Mouse (Mus musculus): Measurements from ENCODE around the gene Pld2.

The Pld2 gene

GRCm38 (mm10) chr11:70539423-70539822 lies 441 bp upstream of the Pld2 start:
- H3K36me3 ChIP-seq (ENCODE audit: insufficient read depth, low read length), result no peaks in the 10 kb centered on the region
- H3K4me3 ChIP-seq (replicated peaks; ENCODE audit: low read length), result peak overlapping the region; percentile 87
- peaks cover 56% of the 10 kb centered on the region for H3K27me3 ChIP-seq (ENCODE audit: insufficient read depth, low read length)
- H3K9me3 ChIP-seq (ENCODE audit: low read length), result no peaks in the 10 kb centered on the region
- H3K4me1 ChIP-seq (replicated peaks; ENCODE audit: low read depth, low read length), result peaks cover 14% of the 10 kb centered on the region
- TF ChIP-seq NANOG (IDR thresholded peaks at IDR 0.05; ENCODE audit: borderline replicate concordance, low read length) (no peak), CTCF (conservative IDR thresholded peaks at IDR 0.05; ENCODE audit: low read length) (no peak), POU5F1 (IDR thresholded peaks at IDR 0.05; ENCODE audit: borderline replicate concordance, low read length) (no peak)

GRCm38 (mm10) chr11:70540928-70541327 lies 1.1 kb downstream of the Pld2 start:
- no peaks in the 10 kb centered on the region for H3K36me3 ChIP-seq (ENCODE audit: insufficient read depth, low read length)
- no peak for TF ChIP-seq CTCF (conservative IDR thresholded peaks at IDR 0.05; ENCODE audit: low read length)
- TF ChIP-seq POU5F1 (IDR thresholded peaks at IDR 0.05; ENCODE audit: borderline replicate concordance, low read length), result no peak
- TF ChIP-seq NANOG (IDR thresholded peaks at IDR 0.05; ENCODE audit: borderline replicate concordance, low read length), result no peak
- H3K4me1 ChIP-seq (replicated peaks; ENCODE audit: low read depth, low read length), result peaks cover 14% of the 10 kb centered on the region
- no peaks in the 10 kb centered on the region for H3K9me3 ChIP-seq (ENCODE audit: low read length)
- H3K27me3 ChIP-seq (ENCODE audit: insufficient read depth, low read length), result peaks cover 56% of the 10 kb centered on the region
- peak overlapping the region; percentile 87 for H3K4me3 ChIP-seq (replicated peaks; ENCODE audit: low read length)

GRCm38 (mm10) chr11:70541415-70541814 lies 1.6 kb downstream of the Pld2 start:
- Histone ChIP-seq H3K9me3 (ENCODE audit: low read length) (no peaks in the 10 kb centered on the region), H3K4me3 (replicated peaks; ENCODE audit: low read length) (no peak overlapping the region), H3K27me3 (ENCODE audit: insufficient read depth, low read length) (peaks cover 56% of the 10 kb centered on the region), H3K36me3 (ENCODE audit: insufficient read depth, low read length) (no peaks in the 10 kb centered on the region), H3K4me1 (replicated peaks; ENCODE audit: low read depth, low read length) (peaks cover 14% of the 10 kb centered on the region)
- TF ChIP-seq CTCF (conservative IDR thresholded peaks at IDR 0.05; ENCODE audit: low read length) (no peak), NANOG (IDR thresholded peaks at IDR 0.05; ENCODE audit: borderline replicate concordance, low read length) (no peak)

GRCm38 (mm10) chr11:70544496-70544895 lies 4.6 kb downstream of the Pld2 start:
- H3K27me3 ChIP-seq (ENCODE audit: insufficient read depth, low read length), result peaks cover 41% of the 10 kb centered on the region
- H3K9me3 ChIP-seq (ENCODE audit: low read length), result no peaks in the 10 kb centered on the region
- no peak overlapping the region for H3K4me3 ChIP-seq (replicated peaks; ENCODE audit: low read length)
- no peaks in the 10 kb centered on the region for H3K36me3 ChIP-seq (ENCODE audit: insufficient read depth, low read length)
- TF ChIP-seq NANOG (IDR thresholded peaks at IDR 0.05; ENCODE audit: borderline replicate concordance, low read length) (no peak), POU5F1 (IDR thresholded peaks at IDR 0.05; ENCODE audit: borderline replicate concordance, low read length) (no peak), CTCF (conservative IDR thresholded peaks at IDR 0.05; ENCODE audit: low read length) (no peak)
- H3K4me1 ChIP-seq (replicated peaks; ENCODE audit: low read depth, low read length), result peaks cover 21% of the 10 kb centered on the region

GRCm38 (mm10) chr11:70551526-70551925 lies 11.7 kb downstream of the Pld2 start:
- no peaks in the 10 kb centered on the region for H3K9me3 ChIP-seq (ENCODE audit: low read length)
- H3K4me1 ChIP-seq (replicated peaks; ENCODE audit: low read depth, low read length), result peaks cover 38% of the 10 kb centered on the region
- H3K36me3 ChIP-seq (ENCODE audit: insufficient read depth, low read length), result no peaks in the 10 kb centered on the region
- TF ChIP-seq POU5F1 (IDR thresholded peaks at IDR 0.05; ENCODE audit: borderline replicate concordance, low read length) (no peak), CTCF (conservative IDR thresholded peaks at IDR 0.05; ENCODE audit: low read length) (no peak), NANOG (IDR thresholded peaks at IDR 0.05; ENCODE audit: borderline replicate concordance, low read length) (no peak)
- H3K27me3 ChIP-seq (ENCODE audit: insufficient read depth, low read length), result peaks cover 38% of the 10 kb centered on the region
- H3K4me3 ChIP-seq (replicated peaks; ENCODE audit: low read length), result no peak overlapping the region

- no peak for TF ChIP-seq CTCF (conservative IDR thresholded peaks at IDR 0.05; ENCODE audit: low read length)
- TF ChIP-seq NANOG (IDR thresholded peaks at IDR 0.05; ENCODE audit: borderline replicate concordance, low read length), result no peak
- no peak for TF ChIP-seq POU5F1 (IDR thresholded peaks at IDR 0.05; ENCODE audit: borderline replicate concordance, low read length)
Observed at GRCm38 (mm10) chr11:70553940-70554339, 14.1 kb downstream of the Pld2 start.

GRCm38 (mm10) chr11:70557545-70557944 lies 17.7 kb downstream of the Pld2 start:
- no peak for TF ChIP-seq NANOG (IDR thresholded peaks at IDR 0.05; ENCODE audit: borderline replicate concordance, low read length)
- peak; percentile 27 for TF ChIP-seq CTCF (conservative IDR thresholded peaks at IDR 0.05; ENCODE audit: low read length)
- H3K27me3 ChIP-seq (ENCODE audit: insufficient read depth, low read length), result peaks cover 27% of the 10 kb centered on the region
- H3K36me3 ChIP-seq (ENCODE audit: insufficient read depth, low read length), result no peaks in the 10 kb centered on the region
- no peaks in the 10 kb centered on the region for H3K9me3 ChIP-seq (ENCODE audit: low read length)
- no peak overlapping the region for H3K4me3 ChIP-seq (replicated peaks; ENCODE audit: low read length)
- H3K4me1 ChIP-seq (replicated peaks; ENCODE audit: low read depth, low read length), result peaks cover 38% of the 10 kb centered on the region

More at GRCm38 (mm10) chr11:70553940-70554339, 14.1 kb downstream of the Pld2 start:
- Histone ChIP-seq H3K36me3 (ENCODE audit: insufficient read depth, low read length) (no peaks in the 10 kb centered on the region), H3K4me3 (replicated peaks; ENCODE audit: low read length) (no peak overlapping the region), H3K27me3 (ENCODE audit: insufficient read depth, low read length) (peaks cover 38% of the 10 kb centered on the region), H3K9me3 (ENCODE audit: low read length) (no peaks in the 10 kb centered on the region), H3K4me1 (replicated peaks; ENCODE audit: low read depth, low read length) (peaks cover 30% of the 10 kb centered on the region)

- TF ChIP-seq NANOG (IDR thresholded peaks at IDR 0.05; ENCODE audit: borderline replicate concordance, low read length), result no peak
- no peak for TF ChIP-seq POU5F1 (IDR thresholded peaks at IDR 0.05; ENCODE audit: borderline replicate concordance, low read length)
- no peak for TF ChIP-seq CTCF (conservative IDR thresholded peaks at IDR 0.05; ENCODE audit: low read length)
- peak overlapping the region; percentile 93 for H3K4me3 ChIP-seq (replicated peaks; ENCODE audit: low read length)
Observed at GRCm38 (mm10) chr11:70561937-70562286, 22.0 kb downstream of the Pld2 start.

GRCm38 (mm10) chr11:70562287-70562994 lies 22.6 kb downstream of the Pld2 start, which contains the start of gene Mink1:
TSS of gene Mink1 (plus strand) at chr11:70562881.
- H3K9me3 ChIP-seq (ENCODE audit: low read length), result no peaks in the 10 kb centered on the region
- H3K36me3 ChIP-seq (ENCODE audit: insufficient read depth, low read length), result peaks cover 6% of the 10 kb centered on the region
- peak within 1 kb of the TSS; percentile 93 for H3K4me3 ChIP-seq (replicated peaks; ENCODE audit: low read length)
- TF ChIP-seq CTCF (conservative IDR thresholded peaks at IDR 0.05; ENCODE audit: low read length) (no peak), POU5F1 (IDR thresholded peaks at IDR 0.05; ENCODE audit: borderline replicate concordance, low read length) (no peak), NANOG (IDR thresholded peaks at IDR 0.05; ENCODE audit: borderline replicate concordance, low read length) (no peak)
- peaks cover 28% of the 10 kb centered on the region for H3K4me1 ChIP-seq (replicated peaks; ENCODE audit: low read depth, low read length)
- H3K27me3 ChIP-seq (ENCODE audit: insufficient read depth, low read length), result 0 out of 2 replicates have a peak, but pooled peaks cover 3% of the 10 kb centered on the region

More at GRCm38 (mm10) chr11:70561937-70562286, 22.0 kb downstream of the Pld2 start:
- H3K36me3 ChIP-seq (ENCODE audit: insufficient read depth, low read length), result peaks cover 4% of the 10 kb centered on the region
- H3K9me3 ChIP-seq (ENCODE audit: low read length), result no peaks in the 10 kb centered on the region
- peaks cover 30% of the 10 kb centered on the region for H3K4me1 ChIP-seq (replicated peaks; ENCODE audit: low read depth, low read length)
- 0 out of 2 replicates have a peak, but pooled peaks cover 3% of the 10 kb centered on the region for H3K27me3 ChIP-seq (ENCODE audit: insufficient read depth, low read length)
